Mouse (Mus musculus): Measurements from ENCODE around the gene Fanca. TPM values are rescaled to one million over a fixed set of nuclear protein-coding genes. Genes with fewer than 3 reads are reported as not detected.

Fanca gene
- polyA plus RNA-seq, 1 experiment from 2014 or later, result 29.6 TPM

DNA sequence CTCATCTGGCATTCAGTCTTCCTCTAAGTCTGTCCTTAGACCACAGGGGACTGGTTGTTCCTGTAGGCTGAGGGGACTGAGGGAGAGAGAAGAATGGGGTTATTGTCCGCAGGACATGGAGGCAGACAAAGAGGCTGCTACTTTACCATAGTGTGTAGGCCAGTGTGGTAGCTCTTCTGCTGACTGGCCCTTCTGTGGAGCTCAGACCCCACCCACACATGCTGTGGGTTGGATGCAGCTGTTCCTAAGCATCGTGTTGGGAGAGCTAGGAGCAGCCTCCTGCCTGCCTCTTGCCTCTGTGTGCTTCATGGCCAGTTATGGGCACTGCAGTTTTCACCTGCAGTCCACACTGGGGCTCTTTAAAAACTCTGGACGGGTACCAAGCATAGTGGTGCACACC lies 61.3 kb downstream of the Fanca start:
- peaks cover 26% of the 10 kb centered on the region for H3K4me1 ChIP-seq
- no peak for ATAC-seq (ENCODE audit: low FRiP score, low read depth)
- no peak overlapping the region for H3K27ac ChIP-seq (replicated peaks)
- H3K27me3 ChIP-seq, result no peaks in the 10 kb centered on the region
- peaks cover 57% of the 10 kb centered on the region for H3K36me3 ChIP-seq
- 0 out of 2 replicates have a peak overlapping the region, but pooled peaks have one; percentile 21 for H3K9ac ChIP-seq (replicated peaks)
- no peak overlapping the region for H3K4me2 ChIP-seq (replicated peaks)
- no peaks in the 10 kb centered on the region for H3K9me3 ChIP-seq
- 81% methylated on average over 3 of the region's 3 CpGs for WGBS
- H3K4me3 ChIP-seq, result no peak overlapping the region

DNA sequence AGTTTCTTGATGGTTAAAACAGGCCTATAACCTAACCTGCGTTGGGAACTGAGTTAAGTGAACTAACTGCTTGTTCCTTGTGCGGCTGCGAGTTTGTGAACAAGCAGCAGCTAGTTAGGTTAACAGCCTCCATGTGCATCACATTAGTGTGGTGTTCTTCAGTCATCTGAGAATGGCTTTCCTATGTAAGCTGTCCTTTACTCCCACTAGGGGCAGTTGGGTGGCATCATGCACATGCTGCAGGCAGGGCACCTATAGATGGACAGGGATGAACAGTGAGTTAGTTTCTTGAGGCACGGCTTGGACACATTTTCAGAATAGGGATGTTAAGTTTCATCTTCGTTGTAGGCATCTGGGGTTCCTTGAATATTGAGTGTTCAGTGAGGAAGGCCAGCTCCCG lies 63.2 kb downstream of the Fanca start:
- Histone ChIP-seq H3K27me3 (no peaks in the 10 kb centered on the region), H3K36me3 (peaks cover 57% of the 10 kb centered on the region), H3K27ac (replicated peaks) (no peak overlapping the region), H3K9me3 (no peaks in the 10 kb centered on the region), H3K4me3 (peak overlapping the region; percentile 94), H3K4me1 (peaks cover 26% of the 10 kb centered on the region), H3K9ac (replicated peaks) (peak overlapping the region; percentile 96), H3K4me2 (replicated peaks) (peak overlapping the region; percentile 99)
- WGBS, result 75% methylated on average over 6 of the region's 6 CpGs
- no peak for ATAC-seq (ENCODE audit: low FRiP score, low read depth)

DNA sequence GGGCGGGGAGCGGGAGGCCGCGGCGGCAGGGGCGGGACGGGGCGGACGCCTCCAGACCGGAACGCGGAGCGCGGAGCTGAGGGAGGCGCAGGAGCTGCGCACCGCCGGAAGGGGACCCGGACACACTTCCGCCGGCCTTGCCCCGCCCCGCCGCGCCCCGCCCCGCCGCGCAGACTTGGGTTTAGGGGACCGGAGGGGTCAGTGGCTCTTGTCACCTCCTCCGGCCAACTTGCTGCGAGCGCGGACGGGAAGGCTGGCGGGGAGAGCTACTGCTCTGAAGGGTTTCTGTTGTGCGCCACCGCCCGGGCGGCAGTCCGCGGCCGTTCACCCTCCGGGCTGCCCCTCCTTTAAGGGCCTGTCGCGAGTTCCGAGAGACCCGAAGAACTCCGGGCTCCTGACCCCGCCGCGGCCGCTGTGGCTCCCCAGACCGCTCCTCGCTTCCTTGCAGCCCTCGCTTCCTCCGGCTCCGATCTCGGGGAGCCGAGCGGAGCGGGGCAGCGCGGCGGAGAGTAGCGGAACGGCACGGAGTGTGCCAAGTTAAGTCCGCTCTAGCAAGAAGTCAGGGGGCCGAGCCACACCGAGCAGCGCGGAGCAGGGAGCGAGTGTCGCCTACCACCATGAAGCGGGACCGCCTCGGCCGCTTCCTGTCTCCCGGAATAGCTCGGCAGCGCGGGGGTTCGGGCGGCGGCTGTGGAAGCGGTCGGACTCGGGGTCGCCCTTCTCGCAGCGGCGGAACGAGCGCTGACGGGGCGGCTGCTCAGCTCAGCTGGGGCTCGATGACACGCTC lies 64.1 kb downstream of the Fanca start, which contains the start of the genes Zfp276 and Vps9d1:
TSS of gene Zfp276 (plus strand) at position 97 of the 787 bp plus-strand sequence.
TSS of gene Vps9d1 (minus strand) at position 250 of the 787 bp plus-strand sequence.
- under 1% methylated on average over 93 of the region's 99 CpGs for WGBS
- peak within 1 kb of the TSS; percentile 96 for H3K9ac ChIP-seq (replicated peaks)
- peak within 1 kb of the TSS; percentile 94 for H3K4me3 ChIP-seq
- peak within 1 kb of the TSS; percentile 87 for H3K27ac ChIP-seq (replicated peaks)
- H3K4me2 ChIP-seq (replicated peaks), result peak within 1 kb of the TSS; percentile 99
- peak; percentile 94 for ATAC-seq (ENCODE audit: low FRiP score, low read depth)
- H3K4me1 ChIP-seq, result peaks cover 26% of the 10 kb centered on the region
- peaks cover 56% of the 10 kb centered on the region for H3K36me3 ChIP-seq
- no peaks in the 10 kb centered on the region for H3K9me3 ChIP-seq
- no peaks in the 10 kb centered on the region for H3K27me3 ChIP-seq

DNA sequence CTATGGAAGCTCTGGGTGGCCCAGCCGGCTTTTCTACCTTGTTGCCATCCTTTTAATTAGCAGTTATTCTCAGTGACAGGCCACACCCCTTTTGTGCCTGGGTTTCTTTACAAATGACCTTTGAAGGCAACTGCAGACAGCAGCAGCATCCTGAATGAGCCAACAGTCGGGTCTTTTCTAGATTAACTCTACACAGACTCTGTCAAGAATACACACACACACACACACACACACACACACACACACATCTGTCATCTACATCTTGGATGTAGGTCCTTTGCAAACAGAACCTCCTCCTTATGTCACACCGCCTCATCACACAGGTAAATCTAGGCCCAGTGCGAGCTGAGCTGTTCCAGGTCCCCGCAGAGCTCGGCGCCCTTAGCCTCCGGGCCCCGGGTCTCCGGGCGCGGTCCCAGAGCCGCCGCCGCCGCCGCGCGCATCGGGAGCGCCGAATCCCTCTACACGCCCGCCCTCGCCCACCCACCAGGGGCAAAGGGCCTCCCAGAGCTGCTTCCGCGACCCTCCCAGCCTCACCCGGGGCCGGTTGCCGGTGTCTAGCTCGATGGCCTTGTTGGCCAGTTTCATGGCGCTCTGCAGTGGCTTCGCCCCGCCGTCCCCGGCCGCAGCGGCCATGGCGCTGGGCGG lies 64.8 kb downstream of the Fanca start:
- peaks cover 56% of the 10 kb centered on the region for H3K36me3 ChIP-seq
- peak; percentile 53; the same call in 1 of the 2 replicates for ATAC-seq (ENCODE audit: low FRiP score, low read depth)
- peak overlapping the region; percentile 99 for H3K4me2 ChIP-seq (replicated peaks)
- no peaks in the 10 kb centered on the region for H3K27me3 ChIP-seq
- H3K9me3 ChIP-seq, result no peaks in the 10 kb centered on the region
- under 1% methylated on average over 38 of the region's 40 CpGs for WGBS
- peak overlapping the region; percentile 96 for H3K9ac ChIP-seq (replicated peaks)
- H3K4me1 ChIP-seq, result peaks cover 26% of the 10 kb centered on the region
- H3K27ac ChIP-seq (replicated peaks), result peak overlapping the region; percentile 87
- peak overlapping the region; percentile 94 for H3K4me3 ChIP-seq

DNA sequence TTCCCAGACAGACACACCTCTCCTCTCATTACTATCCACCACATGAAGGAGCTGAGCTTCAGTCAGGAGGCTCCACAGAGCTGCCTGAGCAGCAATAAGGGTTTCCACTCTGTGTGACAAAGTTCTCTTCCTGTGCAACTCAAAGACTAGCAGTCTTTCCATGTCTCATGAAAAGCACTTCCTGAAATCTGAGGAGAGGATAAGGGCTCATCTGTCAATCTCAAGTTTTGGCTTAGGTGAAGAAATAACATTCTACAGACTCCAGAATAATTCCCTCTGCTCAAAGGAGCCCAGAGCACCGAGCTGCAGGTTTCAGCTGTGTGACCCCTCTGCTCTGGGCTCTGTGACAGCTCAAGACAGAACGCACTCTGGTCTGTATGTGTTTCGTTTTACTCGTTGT lies 65.5 kb downstream of the Fanca start:
- Histone ChIP-seq H3K9ac (replicated peaks) (peak overlapping the region; percentile 96; the same call in 1 of the 2 replicates), H3K4me1 (peaks cover 26% of the 10 kb centered on the region), H3K27me3 (no peaks in the 10 kb centered on the region), H3K36me3 (peaks cover 56% of the 10 kb centered on the region), H3K4me2 (replicated peaks) (peak overlapping the region; percentile 99), H3K27ac (replicated peaks) (no peak overlapping the region), H3K9me3 (no peaks in the 10 kb centered on the region), H3K4me3 (peak overlapping the region; percentile 94)
- no peak for ATAC-seq (ENCODE audit: low FRiP score, low read depth)
- WGBS, result 65% methylated on average over 4 of the region's 4 CpGs

DNA sequence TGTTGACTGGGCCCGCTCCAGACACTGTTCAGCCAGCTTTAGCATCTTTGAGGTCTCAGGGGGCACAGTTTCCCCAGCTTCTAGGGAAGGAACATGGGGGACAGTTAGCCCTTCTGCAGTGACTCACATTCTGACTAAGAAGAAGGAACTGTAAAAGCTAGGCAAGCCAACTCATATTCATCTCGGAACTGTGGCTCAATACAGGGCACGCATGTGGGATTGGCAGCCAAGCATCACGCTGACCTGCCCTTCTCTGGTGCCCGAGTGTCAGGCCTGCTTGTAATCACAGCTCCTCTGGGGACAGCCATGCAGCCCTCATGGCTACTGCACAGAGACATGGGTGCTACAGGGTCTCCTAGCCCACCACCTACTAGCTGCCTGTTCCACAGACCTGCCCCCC lies 67.4 kb downstream of the Fanca start:
- 98% methylated on average over 5 of the region's 5 CpGs for WGBS
- Histone ChIP-seq H3K4me1 (peaks cover 24% of the 10 kb centered on the region), H3K27ac (replicated peaks) (no peak overlapping the region), H3K36me3 (peaks cover 57% of the 10 kb centered on the region), H3K4me3 (no peak overlapping the region), H3K9ac (replicated peaks) (no peak overlapping the region), H3K27me3 (no peaks in the 10 kb centered on the region), H3K4me2 (replicated peaks) (no peak overlapping the region), H3K9me3 (no peaks in the 10 kb centered on the region)
- ATAC-seq (ENCODE audit: low FRiP score, low read depth), result no peak

DNA sequence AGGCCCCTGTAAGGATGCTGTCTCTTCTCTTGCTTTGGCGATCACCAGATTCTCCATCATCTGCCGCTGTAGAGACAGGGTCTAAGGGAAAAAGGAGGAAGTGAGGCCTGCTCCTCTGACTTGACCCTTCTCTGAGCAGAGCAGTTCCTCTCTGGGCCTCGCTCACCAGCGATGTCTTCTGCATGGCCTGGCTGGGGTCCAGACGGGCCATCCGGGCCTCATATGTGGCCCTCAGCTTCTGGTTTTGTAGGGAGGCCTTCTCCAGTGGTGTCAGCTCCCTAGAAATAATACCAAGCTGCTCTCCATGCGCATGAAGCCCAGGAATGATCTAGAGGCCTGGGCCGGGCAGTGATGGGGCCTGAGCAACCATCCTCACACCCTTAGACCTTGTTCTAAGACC lies 69.8 kb downstream of the Fanca start:
- no peaks in the 10 kb centered on the region for H3K27me3 ChIP-seq
- H3K4me1 ChIP-seq, result peaks cover 10% of the 10 kb centered on the region
- ATAC-seq (ENCODE audit: low FRiP score, low read depth), result no peak
- H3K36me3 ChIP-seq, result peaks cover 78% of the 10 kb centered on the region
- no peak overlapping the region for H3K9ac ChIP-seq (replicated peaks)
- no peak overlapping the region for H3K27ac ChIP-seq (replicated peaks)
- WGBS, result 92% methylated on average over 8 of the region's 8 CpGs
- no peak overlapping the region for H3K4me2 ChIP-seq (replicated peaks)
- H3K9me3 ChIP-seq, result no peaks in the 10 kb centered on the region
- no peak overlapping the region for H3K4me3 ChIP-seq

DNA sequence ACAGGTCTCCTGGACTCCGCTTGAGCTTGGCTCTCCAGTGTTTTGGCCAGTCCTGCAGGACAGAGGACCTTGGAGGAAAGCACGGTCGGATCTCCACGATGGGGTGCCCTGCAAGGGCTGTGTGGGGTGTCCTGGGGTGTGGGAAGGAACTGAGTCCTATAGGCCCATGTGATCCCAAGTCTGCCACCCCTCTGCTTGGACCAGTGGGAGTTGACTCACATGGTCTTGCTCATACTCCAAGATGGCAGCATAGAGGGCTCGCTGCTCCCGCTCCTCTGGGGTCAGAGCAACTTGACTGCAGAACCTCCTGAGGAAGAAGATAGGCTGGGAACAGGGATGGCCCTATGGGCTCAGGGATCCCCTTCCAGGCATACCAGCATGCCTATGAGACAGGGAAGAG lies 70.6 kb downstream of the Fanca start:
- Histone ChIP-seq H3K9me3 (no peaks in the 10 kb centered on the region), H3K4me3 (no peak overlapping the region), H3K27me3 (no peaks in the 10 kb centered on the region), H3K4me1 (peaks cover 3% of the 10 kb centered on the region), H3K36me3 (peaks cover 86% of the 10 kb centered on the region), H3K27ac (replicated peaks) (no peak overlapping the region), H3K9ac (replicated peaks) (no peak overlapping the region), H3K4me2 (replicated peaks) (no peak overlapping the region)
- WGBS, result 94% methylated on average over 6 of the region's 6 CpGs
- no peak for ATAC-seq (ENCODE audit: low FRiP score, low read depth)

DNA sequence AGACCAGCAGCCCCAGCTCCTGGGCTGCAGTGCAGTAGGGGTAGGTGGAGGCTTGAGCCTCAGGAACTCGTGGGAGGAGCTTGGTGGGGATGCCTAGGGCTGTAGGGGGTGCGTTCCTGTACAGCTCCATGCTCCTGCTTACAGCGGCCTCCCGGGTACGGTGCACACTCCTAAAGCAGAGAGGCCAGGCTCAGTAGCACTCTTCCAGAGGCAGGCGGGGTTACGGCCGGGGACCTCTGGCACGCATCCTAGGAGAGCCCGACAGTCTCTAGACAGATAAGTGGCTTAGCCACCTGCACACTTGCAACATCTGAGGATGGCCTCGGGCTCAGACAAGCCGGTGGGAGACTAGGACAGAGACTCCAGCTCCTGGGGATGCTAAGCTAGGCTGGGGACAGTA lies 72.8 kb downstream of the Fanca start:
- WGBS, result 90% methylated on average over 12 of the region's 12 CpGs
- peaks cover 90% of the 10 kb centered on the region for H3K36me3 ChIP-seq
- no peak for ATAC-seq (ENCODE audit: low FRiP score, low read depth)

DNA sequence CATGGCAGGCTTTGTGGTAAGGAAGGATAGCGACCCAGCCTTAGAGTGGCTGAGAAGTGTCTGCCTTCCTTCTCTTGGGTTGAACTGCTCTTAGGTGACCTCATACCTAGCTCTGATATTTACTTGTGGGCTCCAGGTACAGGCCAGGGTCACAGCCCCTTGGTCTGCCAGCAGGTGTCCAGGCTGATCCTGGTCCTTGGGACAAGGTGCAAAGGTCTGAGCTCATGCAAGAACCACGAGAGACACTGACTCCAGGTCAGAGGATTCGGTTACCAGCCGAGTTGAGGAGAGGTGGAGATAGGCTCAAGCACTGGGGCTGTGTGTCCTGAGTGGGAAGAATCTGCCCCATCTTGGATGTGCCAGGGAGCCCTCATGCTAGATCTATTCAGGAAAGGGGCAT lies 74.0 kb downstream of the Fanca start:
- H3K36me3 ChIP-seq, result peaks cover 80% of the 10 kb centered on the region

More for the DNA sequence above, 72.8 kb downstream of the Fanca start:
- Histone ChIP-seq H3K4me1 (no peaks in the 10 kb centered on the region), H3K4me2 (replicated peaks) (no peak overlapping the region), H3K9ac (replicated peaks) (no peak overlapping the region), H3K27ac (replicated peaks) (no peak overlapping the region), H3K27me3 (no peaks in the 10 kb centered on the region), H3K9me3 (no peaks in the 10 kb centered on the region), H3K4me3 (no peak overlapping the region)

DNA sequence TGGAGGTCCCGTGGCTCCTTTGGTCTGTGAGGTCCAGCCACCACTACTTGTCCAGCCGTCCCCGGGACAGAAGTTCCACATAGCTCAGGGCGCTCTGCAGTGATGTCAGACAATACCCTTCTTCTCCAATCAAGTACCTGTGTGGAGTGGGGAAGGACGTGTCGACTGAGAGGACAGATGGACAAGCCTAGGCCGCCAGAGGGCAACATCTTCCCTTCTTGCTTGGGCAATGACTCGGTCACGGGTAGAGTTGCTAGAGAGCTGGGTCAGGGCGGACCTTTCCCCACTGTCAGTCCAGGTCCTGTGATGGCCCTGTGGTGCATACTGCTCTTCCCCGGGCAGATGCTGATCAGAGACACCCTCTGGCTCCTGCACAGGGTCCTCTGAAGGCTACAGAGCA lies 75.3 kb downstream of the Fanca start:
- H3K36me3 ChIP-seq, result peaks cover 67% of the 10 kb centered on the region
- ATAC-seq (ENCODE audit: low FRiP score, low read depth), result no peak
- WGBS, result 67% methylated on average over 11 of the region's 11 CpGs
- no peaks in the 10 kb centered on the region; the same call in 1 of the 2 replicates for H3K27me3 ChIP-seq
- H3K4me3 ChIP-seq, result no peak overlapping the region
- H3K4me2 ChIP-seq (replicated peaks), result no peak overlapping the region
- H3K4me1 ChIP-seq, result no peaks in the 10 kb centered on the region
- H3K27ac ChIP-seq (replicated peaks), result no peak overlapping the region
- no peaks in the 10 kb centered on the region for H3K9me3 ChIP-seq
- no peak overlapping the region for H3K9ac ChIP-seq (replicated peaks)

More for the DNA sequence above, 74.0 kb downstream of the Fanca start:
- WGBS, result over 99% methylated on average over 4 of the region's 4 CpGs
- Histone ChIP-seq H3K4me2 (replicated peaks) (no peak overlapping the region), H3K9me3 (no peaks in the 10 kb centered on the region), H3K27me3 (no peaks in the 10 kb centered on the region), H3K27ac (replicated peaks) (no peak overlapping the region), H3K9ac (replicated peaks) (no peak overlapping the region), H3K4me3 (no peak overlapping the region), H3K4me1 (no peaks in the 10 kb centered on the region)
- ATAC-seq (ENCODE audit: low FRiP score, low read depth), result no peak

All from midbrain, embryonic 12.5 days (tissue).